15 mouse cellular contexts compared by ENCODE assay signal in genomic region chr8:57455765-57456164, GRCm38 (mm10). TPM values are rescaled to one million over a fixed set of nuclear protein-coding genes. Genes with fewer than 3 reads are reported as not detected.
DNase-seq lines count a peak whose midpoint lies in the region; ATAC-seq and TF ChIP-seq lines count a peak whose summit lies in the region.
"Had no signal": no experiment of that assay in that cellular context is flagged by ENCODE, and none has a peak within 500 bp of the region (broad histone marks: within the 10 kb centered on the region; RNA-seq: fewer than 3 reads in every experiment).

TSS of gene Scrg1 (plus strand) at chr8:57455923.

- ATAC-seq in heart, embryonic 14.5 days (ENCODE audit: insufficient number of reproducible peaks, insufficient read depth, low FRiP score, low read depth), result no peak
- peak; percentile 33; the same call in 1 of the 2 replicates for ATAC-seq in embryonic facial prominence, embryonic 14.5 days (ENCODE audit: low read depth)
- ATAC-seq: Patski had no signal

- 71% methylated on average over 3 of the region's 3 CpGs for WGBS in heart, embryonic 14.5 days
- 79% methylated on average over 3 of the region's 3 CpGs for WGBS in bone marrow, adult 2 months
- 51% methylated on average over 3 of the region's 3 CpGs for WGBS in embryonic facial prominence, embryonic 14.5 days

- H3K9ac ChIP-seq in heart, embryonic 14.5 days (ENCODE audit: low read length), result no peak within 1 kb of the TSS
- no peak within 1 kb of the TSS for H3K9ac ChIP-seq in embryonic facial prominence, embryonic 14.5 days (ENCODE audit: low read depth, low read length)

- no peak within 1 kb of the TSS for H3K4me3 ChIP-seq in heart, embryonic 14.5 days (ENCODE audit: control insufficient read depth in 1 of 2, insufficient read depth in 1 of 2, low read depth in 1 of 2, low read length in 2 of 2)
- no peak within 1 kb of the TSS for H3K4me3 ChIP-seq in bone marrow, adult 2 months (replicated peaks; ENCODE audit: control insufficient read depth, low read depth, low read length)
- no peak within 1 kb of the TSS for H3K4me3 ChIP-seq in embryonic facial prominence, embryonic 14.5 days (ENCODE audit: low read depth, low read length)

- peaks cover 2 to 4% of the 10 kb centered on the region in 2 experiments; a peak in 2 of 4 replicates for H3K4me1 ChIP-seq in heart, embryonic 14.5 days (ENCODE audit: control insufficient read depth in 2 of 2, insufficient read depth in 2 of 2, low read length in 2 of 2)
- no peaks in the 10 kb centered on the region; the same call in 1 of the 2 replicates for H3K4me1 ChIP-seq in bone marrow, adult 2 months (ENCODE audit: control insufficient read depth, insufficient read depth, low read length)
- no peaks in the 10 kb centered on the region for H3K4me1 ChIP-seq in embryonic facial prominence, embryonic 14.5 days (ENCODE audit: control insufficient read depth, insufficient read depth, low read length)

- no peaks in the 10 kb centered on the region for H3K27me3 ChIP-seq in heart, embryonic 14.5 days (ENCODE audit: control insufficient read depth, insufficient read depth, low read length)
- H3K27me3 ChIP-seq in embryonic facial prominence, embryonic 14.5 days (replicated peaks; ENCODE audit: control insufficient read depth, insufficient read depth, low read length), result no peaks in the 10 kb centered on the region
- H3K27me3 ChIP-seq: Patski had no signal

- H3K27ac ChIP-seq in heart, embryonic 14.5 days (replicated peaks in 1 of 2; ENCODE audit: control insufficient read depth in 1 of 2, insufficient read depth in 1 of 2, low read depth in 2 of 2, low read length in 2 of 2), result no peak within 1 kb of the TSS
- H3K27ac ChIP-seq in bone marrow, adult 2 months (ENCODE audit: control insufficient read depth, insufficient read depth, low read depth, low read length, poor library complexity), result no peak within 1 kb of the TSS
- H3K27ac ChIP-seq in embryonic facial prominence, embryonic 14.5 days (replicated peaks; ENCODE audit: low read depth, low read length), result peak within 1 kb of the TSS; percentile 31; the same call in 1 of the 2 replicates
- H3K27ac ChIP-seq: kidney, postnatal 0 days had no signal

- H3K4me2 ChIP-seq in heart, embryonic 14.5 days (ENCODE audit: low read length), result peak within 1 kb of the TSS; percentile 30; the same call in 1 of the 2 replicates
- peak within 1 kb of the TSS; percentile 20; the same call in 1 of the 2 replicates for H3K4me2 ChIP-seq in embryonic facial prominence, embryonic 14.5 days (ENCODE audit: low read depth, low read length)

- TF ChIP-seq POLR2A in bone marrow, adult 2 months (IDR thresholded peaks at IDR 0.05; ENCODE audit: borderline replicate concordance, control insufficient read depth, low read depth, low read length), result no peak

- H3K36me3 ChIP-seq in heart, embryonic 14.5 days (ENCODE audit: control insufficient read depth, insufficient read depth, low read length), result no peaks in the 10 kb centered on the region
- H3K36me3 ChIP-seq in embryonic facial prominence, embryonic 14.5 days (ENCODE audit: control insufficient read depth, insufficient read depth, low read length), result no peaks in the 10 kb centered on the region

- H3K9me3 ChIP-seq in heart, embryonic 14.5 days (ENCODE audit: control insufficient read depth, low read length), result no peaks in the 10 kb centered on the region
- H3K9me3 ChIP-seq in embryonic facial prominence, embryonic 14.5 days (ENCODE audit: control insufficient read depth, low read length), result no peaks in the 10 kb centered on the region

- DNase-seq in heart, postnatal 25 days (ENCODE audit: low spot score), result no peak
- DNase-seq in embryonic facial prominence, embryonic 14.5 days (ENCODE audit: low spot score), result peak; percentile 16
- no peak for DNase-seq in left cerebral cortex, postnatal 4 days
- DNase-seq in adrenal gland, postnatal 4 days (ENCODE audit: low spot score in 2 of 2), result no peak
- no peak for DNase-seq in lung, postnatal 4 days
- DNase-seq in urinary bladder, postnatal 4 days (ENCODE audit: low spot score in 2 of 2), result no peak
- DNase-seq: adrenal gland, adult 8-10 months; cerebellum, adult 11 months had no signal

- intact Hi-C loops in heart, postnatal 25 days (cut with DNase I), result no loop called here
- intact Hi-C loops in left cerebral cortex, postnatal 4 days (cut with DNase I), result no loop called here

- TF ChIP-seq CTCF in bone marrow, adult 2 months (IDR thresholded peaks at IDR 0.05; ENCODE audit: control insufficient read depth, insufficient read depth, low read length), result no peak

RNA-seq across cellular contexts. Expression of gene Scrg1, which starts in this region (rescaled TPM):
- 1.0 and 1.8 TPM in 2 replicates for polyA plus RNA-seq in heart, embryonic 14.5 days (2014; fragmentation: Nextera tagmentation; extraction: Ambion mirVana)
- not detected for total RNA-seq in heart, postnatal 25 days (2021)
- polyA plus RNA-seq in bone marrow, adult 2 months (2011; ENCODE audit: insufficient read depth, insufficient read length, low replicate concordance, missing spikeins), result 18.1 and 51.0 TPM in 2 replicates
- polyA plus RNA-seq in embryonic facial prominence, embryonic 14.5 days (2014; fragmentation: Nextera tagmentation; extraction: Ambion mirVana), result 8.3 and 10.0 TPM in 2 replicates
- 10 to 100 TPM; 20.1 to 20.3 TPM for total RNA-seq in left cerebral cortex, postnatal 4 days (2021)
- 1 to 10 TPM; 1.5 to 1.9 TPM for total RNA-seq in adrenal gland, postnatal 4 days (2021)
- total RNA-seq: hematopoietic stem cell, adult 5-6 weeks; megakaryocyte-erythroid progenitor cell, adult 5-6 weeks had no signal
- polyA plus RNA-seq: gonadal fat pad, adult 2 months; kidney, postnatal 0 days; Patski had no signal

Comparison
In these comparisons a context has a peak if more than half of its experiments do, and no peak if none do; other contexts are left out.
1. RNA of gene Scrg1 (total RNA-seq): 20.1 to 20.3 TPM in left cerebral cortex, postnatal 4 days; 1.5 to 1.9 TPM in adrenal gland, postnatal 4 days and not detected in heart, postnatal 25 days; every median in the first group is over 4 times any median in the second.